Mouse (Mus musculus): Measurements from ENCODE around the gene Wbp1. TPM values are rescaled to one million over a fixed set of nuclear protein-coding genes. Genes with fewer than 3 reads are reported as not detected.
A peak's percentile ranks its signal among the peaks of the same experiment; 100 is the strongest.
"Not testable (repeated sequence)": the region's sequence is repeated elsewhere in the genome, so short reads cannot be mapped to it uniquely, and the experiment has no call there.

Gene Wbp1
- total RNA-seq (2021): 10 to 100 TPM; 55.9 to 56.1 TPM
- long read RNA-seq, experiment 1, transcript Wbp1-201 (5 exons, 1,419 nt): major isoform, 9 of 38 reads
- long read RNA-seq, experiment 1, partial matches to known transcripts: 2 of 38 reads
- long read RNA-seq, experiment 1, other reads (novel, unspliced or antisense): 23 of 38 reads
- long read RNA-seq, experiment 2, transcript Wbp1-207 (5 exons, 981 nt): minor isoform, 8 of 48 reads
- long read RNA-seq, experiment 2, transcript Wbp1-201 (5 exons, 1,419 nt): major isoform, 13 of 48 reads
- long read RNA-seq, experiment 2, partial matches to known transcripts: 4 of 48 reads
- long read RNA-seq, experiment 2, other reads (novel, unspliced or antisense): 22 of 48 reads

DNA sequence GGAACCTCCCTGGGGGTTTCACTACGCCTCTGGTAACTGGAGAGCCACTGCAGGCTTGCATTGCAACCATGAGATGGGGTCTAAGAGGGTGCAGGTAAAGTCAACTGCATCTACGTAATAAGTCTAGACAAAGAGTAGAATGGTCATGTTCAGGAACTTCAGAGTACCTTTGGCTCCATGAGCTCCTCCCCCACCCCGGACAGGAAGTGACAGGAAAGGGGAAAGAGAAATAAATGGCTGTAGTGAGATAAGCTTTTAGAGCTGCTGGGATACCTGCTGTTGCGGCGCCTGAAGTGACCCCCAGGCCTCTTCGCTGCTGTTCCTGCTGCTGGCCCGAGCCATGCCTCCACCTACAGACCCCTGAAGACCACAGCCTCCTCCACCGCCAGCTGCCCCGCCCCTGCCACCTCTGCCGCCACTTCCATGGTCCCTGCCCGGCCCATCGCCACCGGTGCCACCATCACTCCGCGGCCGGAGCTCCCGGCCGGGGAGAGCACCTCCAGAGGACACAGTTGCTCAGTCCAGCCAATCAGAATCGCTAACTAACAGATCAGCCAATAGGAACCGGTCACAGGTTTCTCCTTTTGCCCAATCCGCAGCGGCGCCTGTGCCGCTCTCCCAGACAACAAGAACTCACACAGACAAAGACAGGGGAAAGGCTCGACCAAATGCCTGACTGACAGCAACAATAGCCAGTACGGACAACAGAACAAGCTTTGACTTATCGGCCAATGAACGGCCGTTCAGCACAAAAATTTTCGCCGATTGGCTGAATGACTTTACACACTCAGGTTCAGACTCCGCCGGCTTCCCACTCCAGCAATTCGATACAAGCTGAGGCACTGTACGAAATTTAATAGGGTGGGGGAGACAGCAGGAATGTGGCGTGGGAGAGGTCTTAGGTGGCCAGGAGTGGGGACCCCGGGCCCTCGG lies at the start of gene Wbp1:
Gene Wbp1 (minus strand): TSS at position 630 of the 933 bp plus-strand sequence.
- peak within 1 kb of the TSS; percentile 89 for H3K27ac ChIP-seq
- peak; percentile 34; the same call in 1 of the 2 replicates for TF ChIP-seq CTCF (conservative IDR thresholded peaks at IDR 0.05)
- H3K4me3 ChIP-seq: peak within 1 kb of the TSS; percentile 72
- DNase-seq (ENCODE audit: low spot score in 2 of 2): peak; percentile 90 to 98

DNA sequence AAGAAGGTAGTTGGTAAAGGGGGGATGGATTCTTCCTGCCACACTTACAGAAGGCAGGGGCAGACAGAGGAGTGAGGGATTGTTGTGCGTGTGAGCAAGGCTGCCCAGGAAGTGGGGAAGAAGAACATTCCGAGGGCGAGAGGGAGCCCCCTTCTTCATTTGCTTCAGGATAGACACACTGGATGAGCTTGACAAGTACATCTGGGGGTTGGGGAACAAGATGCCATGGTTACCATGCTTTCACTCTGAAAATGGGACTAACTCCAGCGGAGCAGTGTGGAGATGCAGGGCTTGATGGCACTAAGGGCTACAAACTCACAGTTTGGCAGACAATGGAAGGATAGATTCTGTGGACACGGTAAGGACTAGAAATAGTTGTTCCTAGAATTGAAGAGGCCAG lies 49.7 kb upstream of the Wbp1 start:
- H3K27ac ChIP-seq: peak overlapping the region; percentile 90
- DNase-seq (ENCODE audit: low spot score in 2 of 2): peak in 1 of 2 experiments; percentile 39
- no peak for TF ChIP-seq CTCF (conservative IDR thresholded peaks at IDR 0.05)
- peak overlapping the region; percentile 65 for H3K4me3 ChIP-seq

DNA sequence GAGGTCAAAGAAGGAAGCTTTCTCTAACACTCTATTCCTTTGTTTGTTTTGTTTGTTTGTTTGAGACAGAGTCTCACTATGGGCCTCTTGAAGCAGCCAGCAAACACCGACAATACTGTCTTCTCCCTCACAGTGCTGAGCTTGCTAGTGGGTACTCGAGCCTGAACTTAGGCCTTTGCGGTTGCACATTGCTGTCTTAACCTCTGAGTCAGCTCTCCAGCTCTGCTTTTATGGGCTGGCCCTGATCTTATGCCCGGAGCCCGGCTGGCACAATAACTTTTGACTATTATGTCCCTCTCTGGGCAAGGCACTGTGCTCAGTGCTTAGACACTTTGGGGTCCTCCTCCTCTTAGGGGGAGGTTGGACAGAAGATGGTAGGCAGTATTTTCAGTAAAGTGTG lies 48.5 kb upstream of the Wbp1 start:
- TF ChIP-seq CTCF (conservative IDR thresholded peaks at IDR 0.05): no peak
- no peak for DNase-seq (ENCODE audit: low spot score in 2 of 2)
- Histone ChIP-seq H3K4me3 (peak overlapping the region; percentile 65; the same call in 1 of the 2 replicates), H3K27ac (peak overlapping the region; percentile 90)

DNA sequence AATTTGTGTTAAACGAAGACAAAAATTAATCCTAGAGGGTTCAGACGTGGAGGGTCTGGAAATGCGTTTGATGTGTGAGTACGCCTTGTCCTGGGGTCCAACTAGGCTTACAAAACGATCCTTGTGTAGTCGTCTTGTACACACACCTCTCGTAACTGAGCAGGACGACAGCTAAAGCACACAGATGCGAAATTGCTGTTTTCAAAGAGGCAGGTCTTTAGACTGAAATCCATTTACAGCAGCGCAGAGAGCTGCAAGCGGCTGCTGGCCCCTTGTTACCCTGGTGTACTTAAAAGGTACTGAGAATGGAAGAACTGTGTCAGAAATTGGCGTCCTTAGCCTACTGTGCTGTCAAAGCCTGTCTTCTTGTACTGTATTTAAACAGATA lies 44.9 kb upstream of the Wbp1 start:
- Histone ChIP-seq H3K4me3 (peak overlapping the region; percentile 92), H3K27ac (peak overlapping the region; percentile 96)
- no peak for DNase-seq (ENCODE audit: low spot score in 2 of 2)
- TF ChIP-seq CTCF (conservative IDR thresholded peaks at IDR 0.05): peak; percentile 57

DNA sequence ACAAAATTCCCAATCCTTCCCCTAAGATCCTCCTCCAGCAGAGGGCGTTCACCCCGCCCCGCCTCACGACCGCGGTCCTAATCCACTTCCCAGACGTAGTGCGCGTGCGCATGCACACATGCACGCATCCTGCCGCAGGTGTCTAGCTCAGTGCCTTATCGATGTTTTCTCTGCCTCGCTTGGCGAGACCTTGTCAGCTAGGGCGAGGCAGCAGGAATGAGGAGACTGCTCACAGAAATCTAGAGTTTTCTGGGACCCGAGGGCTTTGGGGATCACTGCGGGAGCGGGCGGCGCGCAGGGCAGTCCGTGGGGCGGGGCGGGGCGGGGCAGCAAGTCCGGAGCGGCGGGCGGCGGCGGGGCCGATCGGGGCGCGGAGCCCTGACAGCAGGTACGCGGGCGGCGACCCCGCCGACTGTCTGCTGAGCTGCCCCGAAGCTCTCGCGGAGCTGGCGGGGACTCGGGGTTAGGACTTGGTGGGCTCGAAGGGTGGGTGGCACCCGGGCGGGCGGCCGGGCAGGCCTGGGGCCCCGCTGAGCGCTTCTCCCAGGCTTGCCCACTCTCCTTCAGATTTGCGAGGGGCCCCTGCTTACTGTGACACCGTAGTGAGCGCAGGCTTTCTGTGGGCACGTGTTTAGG lies 44.4 kb upstream of the Wbp1 start, which contains the start of gene Dctn1:
Gene Dctn1 (plus strand): TSS at position 314 of the 636 bp plus-strand sequence.
- TF ChIP-seq CTCF (conservative IDR thresholded peaks at IDR 0.05): peak; percentile 88
- Histone ChIP-seq H3K27ac (peak within 1 kb of the TSS; percentile 96), H3K4me3 (peak within 1 kb of the TSS; percentile 92)
- peak; percentile 93 to 94 for DNase-seq (ENCODE audit: low spot score in 2 of 2)

DNA sequence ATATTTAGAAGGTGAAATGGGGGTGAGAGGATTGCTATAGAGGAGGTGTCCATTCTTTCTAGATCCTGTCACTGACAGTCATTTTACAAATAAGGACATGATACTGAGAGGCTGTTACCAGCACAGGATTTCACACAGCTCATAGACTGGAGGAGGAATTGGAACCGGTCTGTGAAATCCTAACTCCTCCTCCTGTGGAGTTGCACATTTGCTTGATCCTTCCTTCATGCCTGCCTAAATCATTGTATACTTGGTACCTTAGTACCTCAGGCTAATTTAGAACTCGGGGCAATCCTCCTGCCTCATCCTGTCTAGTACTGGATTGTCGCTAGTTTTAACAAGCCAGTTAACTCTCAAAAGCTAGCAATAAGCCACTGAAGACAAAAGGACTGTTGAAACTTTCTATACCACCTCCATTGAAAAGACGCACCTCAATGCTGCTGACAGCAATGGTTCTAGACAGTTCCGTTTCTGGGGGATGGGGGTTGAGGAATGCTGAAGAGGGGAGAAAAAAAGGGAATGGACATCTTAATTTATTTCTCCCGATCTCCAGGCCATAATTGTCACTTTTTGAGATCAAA lies 43.8 kb upstream of the Wbp1 start:
- peak overlapping the region; percentile 96 for H3K27ac ChIP-seq
- peak in 1 of 2 experiments; percentile 33 for DNase-seq (ENCODE audit: low spot score in 2 of 2)
- TF ChIP-seq CTCF (conservative IDR thresholded peaks at IDR 0.05): no peak
- peak overlapping the region; percentile 92 for H3K4me3 ChIP-seq

DNA sequence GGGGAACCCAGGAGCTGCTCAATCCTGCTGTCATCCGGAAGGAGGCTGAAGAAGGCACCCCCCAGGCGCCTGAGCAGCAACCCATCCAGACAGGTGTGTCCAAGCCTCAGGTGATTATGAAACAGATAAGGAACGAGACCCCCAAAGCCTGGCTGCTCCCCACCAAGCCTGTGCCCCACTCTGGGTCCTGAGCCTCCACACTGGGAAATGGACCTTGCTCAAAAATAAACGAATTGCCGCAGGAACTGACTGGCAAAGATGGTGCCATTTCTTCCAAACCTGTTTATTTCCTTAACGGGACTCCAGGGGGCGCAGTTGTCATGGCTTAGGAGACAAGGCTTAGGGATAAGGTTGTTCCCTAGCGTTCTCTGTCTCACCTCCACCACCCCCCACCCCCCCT lies 41.3 kb upstream of the Wbp1 start:
- Histone ChIP-seq H3K4me3 (peak overlapping the region; percentile 38), H3K27ac (no peak overlapping the region)
- TF ChIP-seq CTCF (conservative IDR thresholded peaks at IDR 0.05): peak; percentile 79
- peak; percentile 43 to 66 for DNase-seq (ENCODE audit: low spot score in 2 of 2)

DNA sequence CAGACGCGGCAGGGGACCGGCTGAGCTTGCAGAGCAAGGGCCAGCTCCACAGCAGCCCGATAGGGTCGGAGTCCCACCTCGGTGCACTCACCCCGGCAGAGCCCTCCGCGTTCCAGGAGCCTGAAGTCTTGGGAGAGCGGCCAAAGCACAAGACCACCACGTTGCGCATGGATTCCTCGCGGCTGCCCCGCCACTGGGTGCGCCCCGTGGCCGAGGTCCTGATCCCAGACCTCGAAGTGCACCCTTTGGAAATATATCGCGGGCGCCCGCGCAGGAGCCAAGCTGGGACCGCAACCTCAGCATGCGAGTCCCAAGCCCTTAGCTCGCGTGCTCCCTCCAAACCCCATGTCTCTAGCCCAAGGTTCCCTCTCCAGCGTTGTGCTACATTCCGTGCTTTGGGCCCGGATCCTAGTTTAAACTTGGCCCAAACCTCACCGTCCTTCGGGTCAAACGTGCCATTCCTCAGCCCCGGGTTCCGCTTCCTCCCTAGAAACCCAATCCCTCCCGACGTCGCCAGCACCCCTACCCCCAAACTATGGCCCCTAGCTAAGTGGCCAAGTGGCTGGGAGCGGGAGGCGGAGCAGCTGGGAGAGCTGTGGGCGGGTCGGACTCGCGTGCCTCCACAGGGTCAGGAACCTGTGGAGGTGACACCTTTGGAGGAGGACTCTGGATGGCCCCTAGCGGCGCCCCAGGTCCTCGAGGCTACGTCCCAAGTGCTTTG lies 40.7 kb upstream of the Wbp1 start:
- no peak for TF ChIP-seq CTCF (conservative IDR thresholded peaks at IDR 0.05)
- no peak overlapping the region for H3K27ac ChIP-seq
- DNase-seq (ENCODE audit: low spot score in 2 of 2): no peak
- H3K4me3 ChIP-seq: peak overlapping the region; percentile 38

DNA sequence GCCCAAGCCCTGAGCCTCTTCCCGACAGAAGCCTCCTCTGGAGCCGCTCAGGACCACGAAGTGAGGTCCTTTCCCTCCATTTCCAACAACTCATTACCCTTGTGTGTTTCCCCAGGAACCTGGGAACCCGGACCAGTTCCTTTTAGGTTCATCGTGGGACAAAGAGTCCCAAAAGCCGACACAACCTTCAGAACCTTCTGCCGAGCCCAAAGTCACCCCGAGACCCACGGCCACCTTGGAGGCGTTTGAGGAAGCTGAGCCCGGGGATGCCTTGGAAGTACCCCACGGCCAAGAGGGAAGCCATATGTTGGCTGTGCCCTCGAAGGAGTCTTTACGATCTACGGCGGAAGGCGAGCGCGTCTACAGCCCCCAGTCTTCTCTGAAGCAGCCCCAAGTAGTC lies 40.1 kb upstream of the Wbp1 start:
- Histone ChIP-seq H3K4me3 (no peak overlapping the region), H3K27ac (no peak overlapping the region)
- no peak for TF ChIP-seq CTCF (conservative IDR thresholded peaks at IDR 0.05)
- no peak for DNase-seq (ENCODE audit: low spot score in 2 of 2)

DNA sequence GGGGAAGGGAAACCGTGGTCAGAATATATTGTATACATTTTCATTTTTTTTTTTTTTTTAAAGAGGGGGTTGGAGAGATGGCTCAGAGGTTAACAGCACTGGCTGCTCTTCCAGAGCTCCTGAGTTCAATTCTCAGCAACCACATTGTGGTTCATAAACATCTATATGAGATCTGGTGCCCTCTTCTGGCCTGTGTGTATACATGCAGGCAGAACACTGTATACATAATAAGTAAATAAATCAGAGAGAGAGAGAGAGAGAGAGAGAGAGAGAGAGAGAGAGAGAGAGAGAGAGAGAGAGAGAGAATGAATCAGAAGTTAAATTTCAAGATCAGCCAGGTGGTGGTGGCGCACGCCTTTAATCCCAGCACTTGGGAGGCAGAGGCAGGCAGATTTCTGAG lies 38.1 kb upstream of the Wbp1 start:
- DNase-seq (ENCODE audit: low spot score in 2 of 2); H3K27ac ChIP-seq; H3K4me3 ChIP-seq: not testable (repeated sequence)
- peak; percentile 69 for TF ChIP-seq CTCF (conservative IDR thresholded peaks at IDR 0.05)

DNA sequence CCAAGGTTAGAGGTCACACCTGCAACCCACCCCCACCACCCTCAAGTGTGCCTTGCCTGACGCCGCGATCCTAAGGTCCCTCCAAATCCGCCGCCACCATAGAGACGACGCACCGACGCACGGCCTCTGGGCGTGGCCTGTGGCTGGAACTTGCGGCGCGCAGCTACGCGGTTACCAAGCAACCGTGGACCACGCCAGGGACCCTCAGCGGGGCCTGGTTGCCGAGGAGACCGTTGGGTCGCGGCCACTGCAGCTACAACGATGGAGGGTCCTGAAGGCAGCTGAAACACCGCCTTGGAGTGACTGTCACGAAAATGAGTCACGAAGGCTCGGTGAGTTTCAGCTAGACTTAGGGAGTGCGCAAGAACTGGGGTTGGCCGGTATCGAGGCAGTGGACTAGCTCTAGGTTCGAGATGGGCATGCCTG lies 34.9 kb upstream of the Wbp1 start, which contains the start of the genes Wdr54 and 1700003E16Rik:
Gene Wdr54 (minus strand): TSS at position 139 of the 426 bp plus-strand sequence.
Gene 1700003E16Rik (plus strand): TSS at position 146 of the 426 bp plus-strand sequence.
- H3K27ac ChIP-seq: peak within 1 kb of the TSS; percentile 83
- DNase-seq (ENCODE audit: low spot score in 2 of 2): peak; percentile 71 to 72
- no peak for TF ChIP-seq CTCF (conservative IDR thresholded peaks at IDR 0.05)
- peak within 1 kb of the TSS; percentile 78 for H3K4me3 ChIP-seq
